Mouse (Mus musculus) lung, postnatal 0 days (tissue): ENCODE results near the gene Rpl39. TPM values are rescaled to one million over a fixed set of nuclear protein-coding genes. Genes with fewer than 3 reads are reported as not detected.

Experiments
- ATAC-seq: fragments of 200-750 bp; cut with Nextera tagmentation; 2 replicates; pipeline ENCODE4 v1.8.0; 2017; ENCODE audit warnings: moderate library complexity
- DNase-seq: peaks from one replicate; pipeline ENCODE4 v3.0.0-alpha.2; 2016; ENCODE audit warnings: low spot score
- H3K27ac ChIP-seq: fragments of 300-500 bp; sonication (generic); 2 replicates; pipeline ENCODE4 v1.5.1; 2014; ENCODE audit warnings: antibody characterized with exemption, mild to moderate bottlenecking, low read length, mixed read lengths
- H3K27me3 ChIP-seq: fragments of 300-500 bp; sonication (generic); replicated peaks from 2 replicates; pipeline ENCODE4 v1.6.1; 2014; ENCODE audit warnings: low read length, mixed read lengths; ENCODE audit not compliant: insufficient read depth
- H3K36me3 ChIP-seq: fragments of 300-500 bp; sonication (generic); 2 replicates; pipeline ENCODE4 v1.6.1; 2014; ENCODE audit warnings: low read length, mixed read lengths; ENCODE audit not compliant: insufficient read depth
- H3K4me1 ChIP-seq: fragments of 300-500 bp; sonication (generic); 2 replicates; pipeline ENCODE4 v1.6.1; 2014; ENCODE audit warnings: antibody characterized with exemption, low read depth, low read length, mixed read lengths; ENCODE audit not compliant: insufficient read depth
- H3K4me2 ChIP-seq: fragments of 300-500 bp; sonication (generic); replicated peaks from 2 replicates; pipeline ENCODE4 v1.6.1; 2014; ENCODE audit warnings: low read depth, mild to moderate bottlenecking, low read length, moderate library complexity, mixed read lengths
- H3K4me3 ChIP-seq: fragments of 300-500 bp; sonication (generic); 2 replicates; pipeline ENCODE4 v1.5.1; 2014; ENCODE audit warnings: low read depth, low read length
- H3K9ac ChIP-seq: fragments of 300-500 bp; sonication (generic); replicated peaks from 2 replicates; pipeline ENCODE4 v1.6.1; 2014; ENCODE audit warnings: low read depth, mild to moderate bottlenecking
- H3K9me3 ChIP-seq: fragments of 300-500 bp; sonication (generic); 2 replicates; pipeline ENCODE4 v1.6.1; 2016; ENCODE audit warnings: low read length, mixed read lengths
- CTCF ChIP-seq: IDR thresholded peaks from 2 replicates; pipeline ENCODE4 v1.5.1; 2016; ENCODE audit warnings: antibody characterized with exemption, mild to moderate bottlenecking
- EP300 ChIP-seq: IDR thresholded peaks from 2 replicates; pipeline ENCODE4 v1.6.1; 2016; ENCODE audit warnings: antibody characterized with exemption, mild to moderate bottlenecking, control low read depth
- WGBS: fragments of 180-500 bp; shearing (Covaris S2); extraction: QIAGEN DNeasy Blood & Tissue Kit; methylation state at CpG from one replicate; pipeline ENCODE4 v1.1.7; 2014; 5-methylcytosine and 5-hydroxymethylcytosine counted together
- polyA plus RNA-seq: library from polyadenylated mRNA; unstranded; fragments of >200 nt; fragmentation: Nextera tagmentation; extraction: Ambion mirVana; gene quantifications from 2 replicates; pipeline ENCODE4 v1.2.1, GENCODE M21; 2015

Gene Rpl39
- polyA plus RNA-seq, 1 experiment from 2014 or later, result 436 TPM

DNA sequence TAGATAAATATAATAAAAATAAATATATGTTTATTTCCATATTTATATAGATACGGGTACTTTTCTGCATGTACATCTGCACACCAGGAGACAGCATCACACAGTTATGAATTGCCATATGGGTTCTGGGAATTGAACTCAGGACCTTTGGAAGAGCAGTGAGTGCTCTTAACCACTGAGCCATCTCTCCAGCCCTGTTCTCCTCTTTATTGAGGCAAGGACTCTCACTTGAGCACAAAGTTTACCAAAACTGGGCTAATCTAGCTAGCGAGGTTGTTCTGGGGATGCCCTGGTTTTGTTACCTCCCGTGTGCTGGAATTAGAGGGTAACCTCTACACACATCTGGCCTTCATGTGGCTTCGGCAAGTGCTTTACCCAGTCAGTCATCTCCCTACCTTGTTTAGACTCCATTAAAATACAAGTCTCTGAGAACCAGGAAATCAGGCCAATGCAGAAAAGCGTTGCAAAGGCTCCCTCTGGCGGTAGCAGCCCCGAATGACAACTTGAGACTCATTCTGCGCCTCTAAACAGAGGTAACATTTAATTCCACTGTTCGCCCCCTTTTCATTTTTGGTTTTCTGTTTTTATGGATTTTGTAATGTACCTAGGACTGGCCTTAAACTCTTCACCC lies 10.8 kb downstream of the Rpl39 start:
- TF ChIP-seq CTCF, result peak; percentile 79
- no peak for TF ChIP-seq EP300
- ATAC-seq (no peak), DNase-seq (peak; percentile 30)
- 34% methylated on average over 9 of the region's 9 CpGs for WGBS
- Histone ChIP-seq H3K9ac (no peak overlapping the region), H3K9me3 (no peaks in the 10 kb centered on the region), H3K27me3 (no peaks in the 10 kb centered on the region), H3K27ac (no peak overlapping the region), H3K36me3 (no peaks in the 10 kb centered on the region), H3K4me3 (no peak overlapping the region), H3K4me1 (no peaks in the 10 kb centered on the region), H3K4me2 (no peak overlapping the region)

DNA sequence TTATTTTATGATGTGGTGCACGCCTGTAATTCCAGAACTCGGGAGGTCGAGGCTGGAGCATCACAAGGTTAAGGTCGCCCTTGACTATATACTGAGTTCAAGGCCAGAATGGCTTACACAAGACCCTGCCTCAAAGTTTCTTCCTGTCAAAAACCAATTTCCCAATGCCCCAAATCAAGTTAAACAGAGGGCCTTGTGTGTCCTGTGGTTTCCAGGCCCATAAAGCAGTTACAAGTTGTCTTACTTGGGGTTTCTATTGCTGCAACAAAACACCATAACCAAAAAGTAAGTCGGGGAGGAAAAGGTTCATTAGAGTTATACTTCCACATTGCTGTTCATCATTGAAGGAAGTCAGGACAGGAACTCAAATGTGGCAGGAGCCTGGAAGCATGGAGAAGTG lies 16.4 kb downstream of the Rpl39 start:
- H3K27ac ChIP-seq, result no peak overlapping the region
- no peaks in the 10 kb centered on the region for H3K4me1 ChIP-seq
- DNase-seq (no peak), ATAC-seq (no peak)
- no peak overlapping the region for H3K4me2 ChIP-seq
- WGBS, result 82% methylated on average over 5 of the region's 5 CpGs
- no peak for TF ChIP-seq EP300
- TF ChIP-seq CTCF, result no peak
- no peak overlapping the region for H3K9ac ChIP-seq
- H3K9me3 ChIP-seq, result no peaks in the 10 kb centered on the region
- H3K27me3 ChIP-seq, result no peaks in the 10 kb centered on the region
- H3K4me3 ChIP-seq, result no peak overlapping the region
- no peaks in the 10 kb centered on the region for H3K36me3 ChIP-seq

GRCm38 (mm10) chrX:37067299-37067698 lies 17.9 kb downstream of the Rpl39 start:
- no peaks in the 10 kb centered on the region for H3K27me3 ChIP-seq
- H3K4me2 ChIP-seq, result no peak overlapping the region
- H3K27ac ChIP-seq, result no peak overlapping the region
- 67% methylated on average over 3 of the region's 3 CpGs for WGBS
- no peak for DNase-seq
- H3K4me3 ChIP-seq, result no peak overlapping the region
- H3K9ac ChIP-seq, result no peak overlapping the region
- no peaks in the 10 kb centered on the region for H3K4me1 ChIP-seq
- ATAC-seq, result no peak
- no peak for TF ChIP-seq CTCF
- no peak for TF ChIP-seq EP300
- no peaks in the 10 kb centered on the region for H3K9me3 ChIP-seq
- H3K36me3 ChIP-seq, result no peaks in the 10 kb centered on the region

DNA sequence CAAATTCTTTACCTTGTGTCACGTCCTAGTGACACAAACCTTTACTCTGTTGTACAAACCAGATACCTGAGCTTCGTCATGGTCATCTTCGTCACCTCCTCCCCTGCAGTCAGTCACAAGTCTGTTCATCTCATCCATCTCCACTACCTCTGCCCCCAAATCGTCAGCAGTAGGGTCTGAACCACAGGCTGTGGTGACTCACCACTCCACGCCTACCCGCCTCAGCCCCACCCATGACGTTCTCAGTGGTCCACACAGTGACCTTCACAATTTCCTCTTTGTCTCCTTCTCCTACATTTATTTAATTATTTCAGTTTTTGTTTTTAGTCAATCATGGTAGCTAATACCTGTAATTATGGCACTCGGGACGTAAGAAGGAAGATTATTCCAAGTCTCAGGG lies 21.3 kb downstream of the Rpl39 start:
- H3K9ac ChIP-seq, result no peak overlapping the region
- H3K27ac ChIP-seq, result no peak overlapping the region
- no peaks in the 10 kb centered on the region for H3K9me3 ChIP-seq
- no peak overlapping the region for H3K4me2 ChIP-seq
- H3K4me3 ChIP-seq, result no peak overlapping the region
- ATAC-seq (no peak), DNase-seq (no peak)
- H3K36me3 ChIP-seq, result no peaks in the 10 kb centered on the region
- WGBS, result 71% methylated on average over 9 of the region's 9 CpGs
- H3K4me1 ChIP-seq, result no peaks in the 10 kb centered on the region
- no peaks in the 10 kb centered on the region for H3K27me3 ChIP-seq
- TF ChIP-seq CTCF, result no peak

DNA sequence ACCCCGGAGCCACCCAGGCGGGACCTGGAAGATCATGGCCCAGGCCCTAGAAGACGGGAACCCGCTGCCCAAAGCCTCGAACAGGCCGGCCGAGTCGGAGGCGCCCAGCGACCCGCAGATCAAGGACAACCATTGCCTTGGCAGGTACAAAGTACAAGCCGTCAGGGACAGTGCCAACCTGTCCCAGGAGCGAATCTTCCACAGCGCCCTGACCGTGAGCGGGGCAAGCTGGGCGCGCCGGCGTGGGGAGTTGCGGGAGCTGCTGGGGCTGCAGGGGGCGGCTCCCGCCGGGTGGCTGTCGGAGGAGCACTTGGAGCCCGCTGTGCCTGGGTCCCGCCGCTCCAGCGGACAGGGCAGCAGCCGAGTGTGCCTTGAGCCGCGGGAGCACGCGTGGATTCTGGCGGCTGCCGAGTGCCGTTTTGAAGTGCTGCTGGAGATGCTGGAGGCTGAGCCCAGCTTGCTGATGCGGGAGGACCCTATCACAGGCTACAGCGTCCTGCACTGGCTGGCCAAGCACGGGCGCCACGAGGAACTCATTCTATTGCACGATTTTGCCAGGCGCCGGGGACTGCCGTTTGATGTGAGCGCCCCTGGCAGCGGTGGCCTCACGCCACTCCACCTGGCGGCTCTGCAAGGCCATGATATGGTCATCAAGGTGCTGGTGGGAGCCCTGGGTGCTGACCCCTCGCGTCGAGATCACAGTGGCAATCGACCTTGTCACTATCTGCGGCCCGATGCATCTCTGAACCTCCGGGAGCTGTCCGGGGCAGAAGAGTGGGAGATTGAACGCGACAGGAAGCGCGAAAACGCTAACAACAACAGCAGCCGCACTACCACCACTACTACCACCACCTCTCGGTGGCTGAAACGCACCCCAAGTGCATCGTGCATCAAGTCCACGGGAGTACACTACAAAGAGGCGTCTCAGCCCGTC lies 36.0 kb downstream of the Rpl39 start:
- DNase-seq (no peak), ATAC-seq (no peak)
- no peak overlapping the region for H3K9ac ChIP-seq
- TF ChIP-seq CTCF (no peak; the same call in 1 of the 2 replicates), EP300 (no peak)
- H3K4me1 ChIP-seq, result no peaks in the 10 kb centered on the region
- H3K4me3 ChIP-seq, result peak overlapping the region; percentile 28
- H3K9me3 ChIP-seq, result no peaks in the 10 kb centered on the region
- H3K27me3 ChIP-seq, result no peaks in the 10 kb centered on the region
- 18% methylated on average over 53 of the region's 70 CpGs for WGBS
- H3K4me2 ChIP-seq, result peak overlapping the region; percentile 56
- no peak overlapping the region for H3K27ac ChIP-seq
- no peaks in the 10 kb centered on the region for H3K36me3 ChIP-seq

DNA sequence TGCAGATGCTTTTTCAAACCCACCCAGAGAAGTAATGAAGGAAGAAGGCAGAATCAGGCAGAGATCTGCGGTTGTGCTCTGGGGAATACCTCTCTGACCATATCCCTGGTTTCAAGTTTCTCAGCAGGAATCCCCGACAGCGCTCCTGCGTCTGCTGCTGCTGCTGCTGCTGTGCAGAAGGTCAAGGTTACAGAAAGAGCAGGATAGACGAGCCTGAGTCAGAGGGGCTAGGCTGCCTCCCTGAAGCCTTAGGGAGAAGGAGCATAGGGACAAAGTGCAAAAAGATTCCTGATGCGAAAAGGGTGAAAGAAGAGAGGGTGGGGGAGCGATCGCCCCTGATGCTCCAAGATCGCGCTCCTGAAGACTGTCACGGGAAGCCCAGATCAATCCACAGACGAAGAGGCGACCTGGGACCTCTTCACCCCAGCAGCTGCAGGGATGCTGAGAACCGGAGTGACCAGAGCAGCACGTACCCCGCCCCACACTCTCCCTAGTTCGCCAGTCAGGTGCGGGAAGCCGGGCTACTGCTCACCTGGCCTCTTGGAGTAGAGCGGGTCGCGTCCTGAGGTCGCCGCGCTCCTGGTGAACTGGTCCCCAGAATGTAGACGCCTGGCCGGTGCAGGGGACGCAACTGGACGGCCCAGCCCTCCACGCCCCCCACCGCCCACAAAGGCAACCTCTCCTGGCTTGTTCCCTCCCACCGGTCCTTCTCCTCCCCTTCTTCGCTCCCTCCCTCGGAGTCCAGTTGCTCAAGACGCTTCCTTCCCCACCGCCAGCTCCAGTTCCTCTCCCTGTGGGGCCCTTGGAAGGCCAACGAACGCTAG lies 36.9 kb downstream of the Rpl39 start, which contains the start of gene Sowahd:
Gene Sowahd, plus strand, starts transcription at position 780 of the 824 bp plus-strand sequence.
- no peak for DNase-seq
- no peaks in the 10 kb centered on the region for H3K36me3 ChIP-seq
- no peaks in the 10 kb centered on the region for H3K27me3 ChIP-seq
- H3K4me3 ChIP-seq, result peak within 1 kb of the TSS; percentile 28
- H3K9me3 ChIP-seq, result no peaks in the 10 kb centered on the region
- TF ChIP-seq CTCF, result no peak
- no peak for TF ChIP-seq EP300
- H3K4me1 ChIP-seq, result no peaks in the 10 kb centered on the region
- H3K9ac ChIP-seq, result no peak within 1 kb of the TSS
- 14% methylated on average over 32 of the region's 38 CpGs for whole genome bisulfite sequencing
- no peak for ATAC-seq
- H3K27ac ChIP-seq, result no peak within 1 kb of the TSS
- H3K4me2 ChIP-seq, result peak within 1 kb of the TSS; percentile 56
